Mouse (Mus musculus) lung, postnatal 0 days (tissue): ENCODE data around the gene Zfp786.

Experiments
- CTCF ChIP-seq: IDR thresholded peaks from 2 replicates; pipeline ENCODE4 v1.5.1; 2016; ENCODE audit warnings: antibody characterized with exemption, mild to moderate bottlenecking
- EP300 ChIP-seq: IDR thresholded peaks from 2 replicates; pipeline ENCODE4 v1.6.1; 2016; ENCODE audit warnings: antibody characterized with exemption, mild to moderate bottlenecking, control low read depth

- TF ChIP-seq CTCF (no peak), EP300 (no peak)
These were observed 23.2 kb downstream of the Zfp786 start for GRCm38 (mm10) chr6:47807419-47807818.
